Mouse (Mus musculus) MEL-GATA-1-ER (cell line): ENCODE data around the gene Exoc3l2.

Source experiments
- DNase-seq: peaks from one replicate; pipeline ENCODE4 v3.0.0-alpha.2; 2012; ENCODE audit warnings: low read depth; ENCODE audit errors: extremely low read depth

Exoc3l2 gene

DNA sequence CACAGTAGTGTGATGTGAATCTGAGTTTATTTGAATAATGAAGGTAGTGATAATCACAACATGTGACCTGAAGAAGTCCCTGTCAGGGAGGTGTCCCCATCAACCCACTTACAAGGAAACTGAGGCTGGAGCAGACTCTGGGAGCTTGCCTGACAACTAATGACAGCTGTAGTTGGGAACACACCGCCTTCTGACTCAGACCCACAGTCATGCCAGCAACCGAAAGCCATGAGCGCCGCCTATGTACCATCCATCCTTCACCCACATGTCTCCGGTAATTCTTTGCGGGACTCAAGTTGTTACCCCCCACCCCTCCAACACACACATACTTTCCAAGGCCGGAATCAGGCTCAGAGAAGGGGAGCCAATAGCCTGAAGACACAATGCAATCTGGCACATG, 6.5 kb upstream of the Exoc3l2 start:
- no peak for DNase-seq

DNA sequence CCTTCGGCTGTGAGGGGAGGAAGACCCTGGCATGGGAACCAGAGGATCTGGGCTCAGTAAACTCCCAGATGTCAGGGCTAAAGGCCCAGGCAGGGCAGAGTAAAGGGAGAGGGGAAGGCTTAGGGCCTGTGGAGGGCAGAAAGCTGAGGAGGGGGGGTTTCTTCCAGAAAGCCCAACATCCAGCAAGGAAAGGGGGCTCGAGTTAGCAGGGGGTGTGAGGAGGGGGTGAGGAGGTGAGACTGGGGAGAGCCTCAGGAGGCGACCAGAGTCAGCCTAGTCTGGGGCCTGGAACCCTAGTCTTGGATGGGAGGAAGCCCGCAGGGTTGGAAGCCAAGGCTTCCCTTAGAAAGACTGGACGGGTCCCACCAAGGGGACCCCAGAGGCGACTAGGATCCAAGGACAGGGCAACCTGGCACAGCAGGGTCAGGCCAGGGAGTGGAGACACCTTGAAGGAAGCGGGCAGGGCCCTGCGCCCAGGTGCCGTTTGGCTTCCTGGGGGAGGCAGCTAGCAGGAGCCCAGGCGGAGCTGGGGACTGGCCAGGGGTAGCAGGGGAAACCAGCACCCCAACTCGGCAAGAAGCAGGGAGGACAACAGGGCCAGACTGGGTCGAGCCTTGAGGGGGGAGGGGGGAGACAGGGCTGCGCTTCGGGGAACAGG, 5.6 kb upstream of the Exoc3l2 start:
- DNase-seq = no peak

GRCm38 (mm10) chr7:19458072-19458486, 5.1 kb upstream of the Exoc3l2 start:
- no peak for DNase-seq

DNA sequence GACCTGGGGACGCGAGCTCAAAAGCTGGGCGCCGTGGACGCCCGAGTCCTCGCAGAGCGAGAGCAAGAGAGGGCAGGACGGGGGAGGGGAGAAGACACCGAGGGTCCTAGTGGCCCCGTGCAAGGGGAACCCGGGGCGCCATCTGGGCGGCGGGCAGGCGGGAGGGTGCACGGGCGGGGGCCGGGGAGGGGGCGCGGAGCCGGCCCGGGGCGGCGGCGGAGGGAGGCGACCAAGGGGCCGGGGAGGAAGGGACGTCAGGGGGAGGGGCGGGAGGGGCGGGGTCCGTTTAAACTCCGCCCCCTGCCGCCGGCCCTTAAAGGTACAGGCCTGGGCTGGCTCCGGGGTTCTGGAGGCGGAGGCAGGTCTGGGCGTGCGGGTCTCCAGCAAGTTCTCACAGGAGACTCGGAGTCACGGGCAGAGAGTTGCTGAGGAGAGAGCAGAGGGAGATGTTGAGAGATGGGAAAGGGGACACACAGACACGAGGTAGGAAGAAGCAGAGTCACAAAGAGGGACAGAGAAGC, 4.5 kb upstream of the Exoc3l2 start, which contains the start of gene Mark4:
Gene Mark4 (minus strand): TSS at position 231 of the 521 bp plus-strand sequence.
- DNase-seq = peak; percentile 59

DNA sequence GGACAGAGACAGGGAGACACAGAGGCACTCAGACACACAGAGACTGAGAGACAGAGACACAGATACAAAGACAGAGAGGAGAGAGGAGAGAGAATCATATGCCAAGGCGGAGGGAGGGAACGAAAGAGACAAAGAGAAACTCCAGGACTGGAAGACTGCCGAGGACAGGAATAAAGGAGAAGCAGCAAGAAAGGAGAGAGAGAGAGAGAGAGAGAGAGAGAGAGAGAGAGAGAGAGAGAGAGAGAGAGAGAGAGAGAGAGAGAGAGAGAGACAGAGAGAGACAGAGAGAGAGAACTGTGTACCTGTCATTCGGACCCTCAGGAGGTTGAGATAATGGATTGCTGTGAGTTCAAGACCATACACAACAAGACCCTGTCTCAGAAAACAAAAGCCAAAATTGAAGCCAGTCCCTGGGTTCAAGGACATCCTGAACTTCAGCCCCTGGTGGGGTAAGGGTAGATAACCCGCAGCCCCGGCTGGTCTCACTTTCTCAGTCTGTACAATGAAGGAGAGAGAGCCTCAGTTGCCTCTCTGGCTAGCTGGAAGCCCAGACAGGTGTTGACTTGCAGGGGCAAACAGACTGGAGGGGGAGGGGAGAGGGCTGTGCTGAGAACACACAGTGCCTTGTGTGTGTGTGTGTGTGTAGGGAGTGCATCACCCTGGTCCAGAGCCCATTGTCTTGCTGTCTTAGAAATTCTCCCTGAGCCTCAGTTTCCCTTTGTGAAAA, 3.8 kb upstream of the Exoc3l2 start:
- DNase-seq = no peak

DNA sequence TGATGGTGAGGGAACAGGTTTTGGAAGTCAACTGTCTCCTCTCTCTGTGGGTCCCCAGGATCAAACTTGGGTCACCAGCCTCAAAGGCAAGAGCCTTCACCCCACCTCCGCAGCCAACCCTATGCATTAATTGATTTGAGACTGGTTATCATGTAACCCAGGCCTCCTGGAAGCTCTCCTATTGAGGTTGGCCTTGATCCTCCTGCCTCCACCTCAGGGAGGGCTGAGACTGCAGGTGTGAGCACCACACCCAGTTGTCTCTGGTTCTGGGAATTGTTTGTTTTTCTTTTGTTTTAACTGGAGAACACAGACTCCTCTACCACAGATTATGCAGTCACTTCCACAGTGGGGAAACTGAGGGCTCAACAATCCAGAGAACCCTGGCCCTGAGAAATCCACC, 2.6 kb upstream of the Exoc3l2 start:
- no peak for DNase-seq

- peak; percentile 69 for DNase-seq
These were observed 1.6 kb upstream of the Exoc3l2 start for GRCm38 (mm10) chr7:19461488-19461887.

- DNase-seq = no peak
These were observed 688 bp upstream of the Exoc3l2 start for GRCm38 (mm10) chr7:19462443-19462842.

DNA sequence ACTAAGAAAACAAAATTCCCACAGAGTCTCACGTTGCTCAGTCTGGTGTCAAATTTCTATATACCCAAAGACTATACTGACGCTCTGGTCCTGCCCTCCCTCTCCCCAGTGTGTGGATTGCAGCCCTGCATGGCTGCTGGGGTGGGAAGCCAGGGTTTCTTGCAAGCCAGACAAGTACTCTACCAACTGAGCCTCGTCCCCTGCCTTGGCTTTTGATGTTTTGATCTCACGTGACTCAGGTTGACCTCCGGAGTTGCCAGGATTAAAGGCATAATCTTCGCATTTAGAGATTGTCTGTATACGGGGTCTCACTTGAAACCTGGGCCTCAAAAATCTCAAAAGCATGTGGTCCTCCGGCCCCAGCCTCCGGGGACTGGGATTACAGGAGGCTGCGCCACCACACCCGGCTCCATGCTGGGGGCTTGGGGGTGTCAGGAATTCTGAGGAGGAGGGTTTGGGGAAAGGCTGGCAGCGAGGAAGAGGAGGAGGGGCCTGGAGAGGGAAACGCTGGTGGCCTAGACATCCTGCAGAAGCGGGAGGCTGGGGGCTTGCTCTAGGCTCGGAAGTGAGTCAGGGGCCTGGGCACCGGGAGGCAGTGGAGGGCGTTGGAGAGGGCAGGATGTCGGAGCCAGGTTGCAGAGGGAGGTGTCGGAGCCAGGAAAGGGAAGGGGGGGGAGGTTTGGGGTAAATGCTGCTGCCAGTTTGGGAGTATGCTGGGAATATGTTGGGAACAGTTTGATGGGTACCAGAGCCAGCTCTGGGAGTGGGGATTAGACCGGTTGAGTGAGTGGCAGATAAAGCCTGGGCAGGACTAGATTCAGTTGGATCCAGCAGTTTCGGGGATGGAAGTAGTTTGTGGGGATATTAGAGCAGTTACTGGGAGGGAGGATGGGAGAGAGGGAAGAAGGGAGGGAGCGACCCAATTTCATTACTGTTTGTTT, 1.5 kb downstream of the Exoc3l2 start:
- no peak for DNase-seq

- no peak for DNase-seq
These were observed 3.5 kb downstream of the Exoc3l2 start for GRCm38 (mm10) chr7:19466602-19467145.

- DNase-seq = no peak
These were observed 4.5 kb downstream of the Exoc3l2 start for GRCm38 (mm10) chr7:19467638-19468037.

DNA sequence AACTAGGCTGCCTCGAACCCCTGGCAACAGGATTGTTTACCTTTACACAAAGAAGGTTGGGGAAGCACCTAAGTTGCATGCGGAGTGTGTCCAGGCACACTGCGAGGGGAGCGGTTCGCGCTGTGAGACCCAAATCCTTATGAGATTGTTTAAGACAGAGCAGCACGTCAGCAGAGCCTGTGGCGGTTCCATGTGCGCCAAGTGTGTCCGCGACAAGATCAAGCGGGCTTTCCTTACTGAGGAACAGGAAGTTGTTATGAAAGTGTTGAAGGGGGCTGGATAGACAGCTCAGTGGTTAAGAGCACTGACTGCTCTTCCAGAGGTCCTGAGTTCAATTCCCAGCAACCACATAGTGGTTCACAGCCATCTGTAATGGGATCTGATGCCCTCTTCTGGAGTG, 5.1 kb downstream of the Exoc3l2 start:
- DNase-seq = no peak

- DNase-seq = no peak
These were observed 6.3 kb downstream of the Exoc3l2 start for GRCm38 (mm10) chr7:19469404-19469803.

DNA sequence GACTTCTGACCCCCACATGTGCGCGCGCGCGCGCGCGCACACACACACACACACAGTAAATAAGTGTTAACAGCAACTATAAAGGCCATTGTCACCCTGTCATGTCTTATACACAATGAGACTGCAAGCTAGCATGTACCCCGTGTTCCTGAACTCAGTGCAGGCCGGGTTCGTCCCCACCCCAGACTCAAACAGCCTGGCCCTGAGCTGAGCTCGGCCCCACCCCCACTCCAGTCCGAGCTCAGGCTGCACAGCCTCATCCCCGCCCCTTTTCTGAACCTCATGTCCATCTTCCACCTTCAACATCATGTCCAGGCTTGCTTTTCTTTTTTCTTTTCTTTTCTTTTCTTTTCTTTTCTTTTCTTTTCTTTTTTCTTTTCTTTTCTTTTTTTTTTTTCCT, 7.2 kb downstream of the Exoc3l2 start:
- no peak for DNase-seq

DNA sequence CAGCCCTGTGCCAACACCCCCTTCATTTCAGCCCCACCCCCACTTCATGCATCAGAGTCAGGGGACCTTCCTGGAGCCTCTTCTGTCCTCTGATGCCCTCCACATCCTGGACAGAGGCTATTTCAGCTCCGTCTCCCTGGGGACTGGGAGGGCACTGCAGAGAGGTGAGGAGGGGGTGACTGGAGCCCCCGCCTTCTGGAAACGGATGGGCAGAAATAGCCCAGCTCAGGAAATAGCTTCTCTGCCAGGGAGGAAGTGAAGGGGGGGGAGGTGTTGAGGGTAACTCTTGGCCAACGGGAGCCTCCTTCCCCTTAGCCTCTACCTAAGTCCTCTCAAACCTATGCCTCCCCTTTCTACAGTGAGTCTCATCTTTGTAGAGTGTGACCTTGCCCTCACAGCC, 9.3 kb downstream of the Exoc3l2 start:
- no peak for DNase-seq

GRCm38 (mm10) chr7:19473875-19474443, 10.8 kb downstream of the Exoc3l2 start:
- DNase-seq = no peak

- DNase-seq = no peak
These were observed 14.0 kb downstream of the Exoc3l2 start for GRCm38 (mm10) chr7:19477084-19477483.

- DNase-seq = no peak
These were observed 14.7 kb downstream of the Exoc3l2 start for GRCm38 (mm10) chr7:19477624-19478384.

DNA sequence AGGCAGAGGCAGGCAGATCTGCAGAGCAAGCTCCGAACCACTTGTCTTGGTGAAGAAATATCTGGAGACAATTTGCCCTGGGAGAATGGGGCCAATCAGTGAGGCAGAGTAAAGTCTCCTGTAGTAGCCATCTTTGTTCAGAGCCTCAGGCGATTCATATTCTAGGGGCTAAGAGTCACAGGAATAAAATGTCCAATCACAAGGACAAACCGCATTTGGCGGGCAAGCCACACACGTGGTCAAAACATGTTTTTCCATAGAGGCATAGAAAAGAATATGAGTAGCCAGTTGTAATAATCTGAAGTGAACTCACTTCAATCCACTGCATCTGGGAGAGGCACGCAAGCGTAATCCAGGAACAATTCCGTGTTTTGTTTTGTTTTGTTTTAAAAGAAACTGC, 20.1 kb downstream of the Exoc3l2 start:
- DNase-seq = no peak

DNA sequence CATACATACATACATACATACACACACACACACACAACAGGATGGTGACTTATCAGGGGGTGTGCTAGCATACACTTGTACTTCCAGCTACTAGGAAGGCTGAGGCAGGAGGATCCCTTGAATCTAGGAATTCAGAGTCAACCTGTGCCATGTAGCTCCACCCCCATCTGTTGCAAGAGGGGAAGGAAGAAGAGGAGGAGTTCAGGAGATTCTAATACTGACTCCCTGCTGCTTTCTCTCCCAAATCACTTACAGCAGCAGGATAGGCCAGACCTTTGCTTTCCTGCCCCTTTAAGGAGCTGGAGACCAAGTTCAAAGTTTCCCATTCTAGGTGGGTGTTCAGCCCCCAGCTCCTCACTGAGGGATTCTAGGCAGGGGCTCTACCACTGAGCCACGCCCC, 22.4 kb downstream of the Exoc3l2 start:
- no peak for DNase-seq
